Mouse (Mus musculus) telencephalon, adult 2 months (tissue): ENCODE measurements around the gene Nrsn2.

ENCODE experiments used
- DNase-seq: peaks from one replicate; pipeline ENCODE4 v3.0.0-alpha.2; 2011; ENCODE audit warnings: low read depth, low spot score

Gene Nrsn2

DNA sequence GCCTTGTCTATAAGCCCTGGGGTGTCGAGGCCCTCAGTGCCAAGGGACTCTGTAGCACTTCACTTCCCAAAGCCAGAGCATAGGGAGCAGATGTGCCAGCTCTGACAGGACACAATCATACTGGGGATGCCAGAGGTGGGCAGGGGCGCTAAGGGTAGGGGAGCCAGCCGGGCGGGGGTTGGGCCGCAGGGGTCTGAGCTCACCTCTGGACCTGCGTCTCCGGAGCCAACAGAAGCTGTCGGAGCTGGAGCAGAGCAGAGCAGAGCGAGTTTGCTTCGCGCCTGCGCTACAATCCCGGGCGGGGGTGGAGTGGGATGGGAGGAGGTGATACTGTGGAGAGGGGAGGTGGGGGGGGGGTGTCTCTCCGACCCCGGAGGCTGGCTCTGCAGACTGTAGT, at the start of gene Nrsn2:
Gene Nrsn2 (minus strand): TSS at position 294 of the 397 bp plus-strand sequence.
- peak; percentile 34 for DNase-seq

DNA sequence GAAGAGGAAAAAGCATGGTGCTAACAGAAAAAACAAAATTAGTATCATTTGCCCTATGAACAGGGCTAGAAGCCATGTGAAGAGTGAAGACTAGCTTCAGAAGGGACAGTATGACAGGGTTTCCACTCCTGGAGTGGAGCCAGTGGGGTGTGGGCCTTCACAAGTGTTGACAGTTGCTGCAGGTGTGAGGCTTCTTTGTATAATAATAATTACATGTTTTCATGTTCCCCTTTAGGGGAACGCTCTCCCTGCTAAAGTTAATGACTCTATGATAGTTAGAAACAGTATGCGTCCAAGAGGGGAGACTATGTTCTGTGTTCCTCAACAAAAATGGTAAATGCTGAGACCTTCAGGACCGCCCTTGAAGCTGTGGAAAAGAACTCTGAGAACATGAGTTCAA, 39.3 kb upstream of the Nrsn2 start:
- no peak for DNase-seq

- no peak for DNase-seq
Measured at GRCm38 (mm10) chr2:152415287-152415686, 38.8 kb upstream of the Nrsn2 start, which contains the start of gene 6820408C15Rik. Gene 6820408C15Rik (plus strand): TSS chr2:152415587.

DNA sequence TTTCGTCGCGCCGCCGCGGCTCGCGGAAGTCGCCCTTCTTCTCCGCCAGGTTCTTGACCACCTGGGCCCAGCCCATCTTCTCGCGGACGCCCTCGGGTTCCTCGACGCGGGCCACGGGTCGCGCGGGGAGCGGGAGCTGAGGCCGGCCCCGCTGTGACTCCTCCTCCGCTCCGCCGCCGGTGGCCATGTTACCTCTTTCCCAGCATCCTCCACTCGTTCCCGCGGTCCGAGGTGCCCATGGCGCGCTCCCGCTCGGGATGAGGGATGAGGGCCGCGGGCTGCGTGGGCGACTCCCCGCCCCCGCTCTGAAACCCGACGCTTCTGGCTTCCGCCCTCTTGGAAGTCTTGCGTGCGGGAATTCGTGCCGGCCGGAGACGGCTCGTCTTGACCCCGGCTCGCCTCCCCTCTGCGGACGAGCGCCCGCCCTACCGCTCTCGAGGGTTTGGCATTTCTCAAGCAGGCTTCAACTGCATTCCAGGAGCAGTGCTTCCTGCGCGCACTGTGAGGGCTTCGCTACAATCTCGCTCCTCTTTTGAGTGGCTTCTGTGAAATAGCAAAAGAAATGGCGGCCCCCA, 38.2 kb upstream of the Nrsn2 start, which contains the start of gene Zcchc3:
Gene Zcchc3 (minus strand): TSS at position 437 of the 575 bp plus-strand sequence.
- no peak for DNase-seq

GRCm38 (mm10) chr2:152413765-152414584, 37.5 kb upstream of the Nrsn2 start:
- DNase-seq = no peak

GRCm38 (mm10) chr2:152413158-152413764, 36.8 kb upstream of the Nrsn2 start:
- no peak for DNase-seq

DNA sequence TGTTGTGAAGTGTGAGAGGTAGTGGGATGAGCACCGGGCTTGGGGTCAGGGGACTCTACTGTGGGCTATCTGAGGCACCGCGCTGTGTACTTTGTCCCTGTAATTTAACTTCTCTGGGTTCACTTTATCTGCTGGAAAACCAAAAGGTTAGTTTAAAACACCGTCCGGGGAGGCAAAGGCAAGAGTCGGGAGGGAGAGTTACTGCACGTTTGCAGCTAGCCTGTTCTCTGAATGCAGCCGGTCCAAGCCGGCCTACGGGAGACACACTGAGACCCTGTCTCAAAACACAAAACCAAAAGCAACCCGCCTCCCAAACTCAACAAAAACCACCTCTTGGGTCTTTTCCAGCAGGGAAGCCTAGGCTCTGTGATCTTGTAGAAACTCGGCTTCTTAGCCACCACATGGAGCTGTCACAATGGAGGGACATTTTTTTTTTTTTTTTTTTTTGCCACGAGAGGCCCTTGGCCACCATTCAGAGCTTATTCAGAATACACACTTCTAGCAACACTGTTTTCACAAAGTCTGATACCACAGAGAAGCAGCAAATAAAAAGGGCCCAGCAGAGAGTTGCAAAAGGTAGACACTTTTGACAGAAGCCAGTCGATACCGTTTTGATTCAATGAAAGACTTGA, 36.2 kb upstream of the Nrsn2 start:
- DNase-seq = no peak

DNA sequence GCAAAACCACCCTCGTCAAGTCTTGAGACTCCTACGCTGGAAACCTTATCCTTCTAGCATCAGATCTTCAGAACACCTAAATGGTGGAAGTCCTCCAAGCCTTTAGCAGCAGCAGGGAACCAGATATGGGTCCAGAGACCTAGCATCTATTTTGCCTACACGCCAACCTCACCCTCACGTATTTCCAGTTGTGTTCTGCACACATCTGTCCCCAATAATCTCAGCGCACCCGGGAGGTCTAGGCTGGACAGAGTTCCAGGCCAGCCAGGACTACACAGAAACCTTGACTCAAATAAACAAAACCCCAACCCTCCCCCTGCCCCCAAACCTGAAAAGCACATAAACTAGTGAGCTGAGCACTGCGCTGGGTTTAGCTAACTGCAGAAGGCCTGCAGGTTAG, 35.0 kb upstream of the Nrsn2 start:
- DNase-seq = no peak

- no peak for DNase-seq
Measured at GRCm38 (mm10) chr2:152410971-152411371, 34.5 kb upstream of the Nrsn2 start.

- no peak for DNase-seq
Measured at GRCm38 (mm10) chr2:152409781-152410180, 33.3 kb upstream of the Nrsn2 start.

- DNase-seq = peak; percentile 94
Measured at GRCm38 (mm10) chr2:152406126-152406525, 29.7 kb upstream of the Nrsn2 start.

DNA sequence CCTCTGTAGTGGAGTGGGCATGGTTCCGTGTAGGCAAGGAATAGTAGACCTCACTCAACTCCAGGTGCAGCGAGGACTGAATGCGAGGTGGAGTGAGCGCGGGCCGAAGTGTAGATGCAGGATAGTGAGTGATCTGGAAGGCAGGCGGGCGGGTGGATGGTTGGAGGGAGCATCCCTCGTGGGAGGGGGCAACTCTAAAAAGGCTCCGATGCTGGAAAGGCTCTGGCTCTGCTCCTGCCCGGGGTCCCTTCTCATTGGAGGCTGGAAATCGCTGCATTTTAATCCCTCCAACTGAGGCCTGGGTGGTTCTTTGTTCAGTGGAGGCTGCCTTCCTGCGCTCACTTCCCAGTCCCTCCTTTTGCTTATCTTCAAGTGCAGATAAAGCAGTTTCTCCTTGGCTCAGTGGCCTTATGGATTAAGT, 22.7 kb upstream of the Nrsn2 start:
- no peak for DNase-seq

DNA sequence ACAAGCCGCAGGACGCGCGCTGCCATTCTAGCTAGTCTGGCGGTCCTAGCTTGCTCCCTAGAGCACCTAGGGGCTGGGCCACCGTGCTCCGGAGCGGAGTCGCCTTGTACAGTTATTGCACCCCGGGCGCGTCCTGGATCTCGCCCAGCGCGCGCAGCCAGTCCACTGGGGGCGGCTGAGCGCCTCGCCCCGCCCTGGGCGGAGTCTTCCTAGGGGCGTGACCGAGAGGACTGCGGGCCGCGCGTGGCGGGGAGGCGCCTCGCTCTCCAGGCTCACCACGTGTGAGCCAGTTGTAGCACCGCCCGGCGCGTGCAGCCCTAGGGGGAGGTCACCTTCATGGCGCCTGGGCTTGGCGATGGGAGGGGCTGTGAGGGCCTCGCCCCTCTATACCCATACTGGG, 22.3 kb upstream of the Nrsn2 start:
- peak; percentile 81 for DNase-seq

DNA sequence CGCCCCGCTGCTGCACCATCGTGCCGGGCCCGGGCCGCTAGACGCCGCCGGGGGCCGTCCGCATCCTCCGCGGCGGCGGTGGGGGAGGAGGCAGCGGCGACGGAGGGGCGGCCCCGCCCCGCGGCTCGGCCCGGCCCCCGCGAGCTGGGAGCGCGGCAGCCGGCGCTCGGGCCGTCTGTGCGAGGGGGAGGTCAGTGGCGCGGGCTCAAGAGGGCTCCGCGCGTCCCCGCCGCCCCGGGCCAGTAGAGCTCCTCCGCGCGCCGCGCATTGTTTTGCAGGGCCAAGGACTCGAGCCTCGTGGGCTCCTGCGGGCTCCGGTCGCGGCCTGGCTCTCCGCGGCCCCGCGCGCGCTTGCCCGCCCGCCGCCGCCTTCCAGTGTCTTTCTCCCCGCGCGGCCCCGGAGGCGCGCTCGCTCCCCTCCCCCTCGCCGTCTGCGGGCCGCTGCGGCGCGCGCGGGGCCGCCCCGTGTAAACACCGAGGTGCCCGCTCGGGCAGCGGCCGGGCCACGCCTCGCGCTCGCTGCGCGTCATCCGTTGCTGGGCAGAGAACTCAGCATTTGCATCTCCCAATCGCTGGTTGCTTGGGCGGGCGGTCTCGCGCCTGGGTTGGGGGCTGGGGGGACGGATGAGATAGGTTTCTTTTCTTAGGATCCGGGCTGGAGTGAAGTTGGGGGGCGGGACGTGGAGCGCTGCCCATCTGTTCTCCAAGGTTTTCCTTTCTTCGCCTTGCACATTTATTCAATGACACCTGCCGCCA, 21.4 kb upstream of the Nrsn2 start, which contains the start of gene Sox12:
Gene Sox12 (minus strand): TSS at position 384 of the 756 bp plus-strand sequence.
- DNase-seq = peak; percentile 87

- DNase-seq = no peak
Measured at GRCm38 (mm10) chr2:152397004-152397589, 20.7 kb upstream of the Nrsn2 start.

DNA sequence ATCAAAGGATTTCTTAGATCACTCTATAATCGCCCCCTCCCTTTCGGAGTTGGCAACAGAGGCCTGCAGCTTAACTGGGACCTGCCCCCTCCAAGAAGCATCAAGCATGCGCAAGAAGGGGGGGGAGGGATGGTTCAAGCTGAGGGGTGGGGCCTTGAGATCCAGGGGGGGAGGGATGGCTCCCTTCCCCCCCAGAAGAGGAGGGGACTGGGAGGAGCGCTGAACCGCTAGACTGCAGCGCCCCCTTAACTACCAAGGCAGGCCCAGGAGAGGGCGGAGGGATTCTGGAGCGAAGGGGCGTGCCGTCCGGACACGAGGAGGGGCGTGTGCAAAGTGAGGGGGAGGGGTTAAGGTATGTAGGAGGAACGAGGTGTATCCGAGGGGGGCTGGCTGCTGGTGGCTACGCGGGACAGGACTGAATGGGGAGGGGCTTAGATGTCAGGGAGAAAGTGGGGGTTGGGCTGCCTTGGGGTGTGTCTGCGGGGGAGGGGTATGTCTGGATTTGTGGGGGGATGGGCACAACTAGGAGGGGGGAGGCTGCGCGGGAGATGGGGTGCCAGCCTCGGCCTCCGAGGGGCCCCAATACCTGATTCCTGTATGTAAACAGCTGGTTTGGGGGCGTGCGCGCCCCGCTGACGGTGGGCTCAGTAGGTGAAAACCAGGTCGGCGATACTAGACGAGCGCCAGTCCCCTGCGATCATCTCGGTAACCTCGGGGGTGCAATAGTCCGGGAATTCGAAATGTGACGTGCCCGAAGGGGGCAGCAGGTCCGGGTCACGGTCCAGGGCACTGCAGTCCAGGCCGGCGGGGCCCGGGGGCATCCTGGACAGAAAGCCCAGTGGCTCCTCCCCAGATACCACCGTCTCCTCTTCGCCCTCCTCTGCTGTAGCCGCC, 19.9 kb upstream of the Nrsn2 start:
- DNase-seq = peak; percentile 98

GRCm38 (mm10) chr2:152395271-152395920, 19.0 kb upstream of the Nrsn2 start:
- no peak for DNase-seq

DNA sequence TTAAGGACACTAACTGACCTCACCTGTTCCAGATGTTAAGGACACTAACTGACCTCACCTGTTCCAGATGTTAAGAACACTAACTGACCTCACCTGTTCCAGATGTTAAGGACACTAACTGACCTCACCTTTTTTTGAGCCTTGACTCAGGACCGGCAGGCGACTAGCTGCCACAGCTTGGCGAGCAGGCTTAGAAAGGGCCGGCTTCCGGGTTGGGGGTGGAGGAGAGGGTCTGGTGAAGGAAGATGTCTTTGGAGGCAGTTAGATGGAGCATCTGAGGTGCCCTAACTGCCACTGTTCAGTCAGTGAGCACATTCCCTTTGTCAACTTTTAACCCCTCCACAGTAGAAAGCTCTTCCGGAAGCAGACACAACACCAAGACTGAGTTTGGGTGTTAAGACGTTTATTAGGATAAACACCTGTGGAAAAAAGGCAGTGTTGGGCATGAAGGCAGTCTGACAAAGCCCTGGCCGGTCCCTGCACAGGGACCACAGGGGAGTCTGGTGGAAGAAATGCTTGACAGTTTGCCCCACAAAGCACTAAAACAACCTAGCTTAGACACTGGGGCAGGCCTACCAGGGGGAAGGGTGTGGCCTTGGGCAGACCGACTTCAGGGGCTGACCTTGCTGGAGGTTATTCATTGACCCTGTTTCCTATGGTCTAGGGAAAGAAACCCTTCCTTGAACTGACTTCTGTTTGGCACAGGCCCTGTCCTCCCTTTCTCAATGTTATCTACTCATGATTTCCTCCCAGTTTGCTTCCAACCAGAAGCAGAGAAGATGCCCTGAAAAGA, 17.0 kb upstream of the Nrsn2 start:
- no peak for DNase-seq

DNA sequence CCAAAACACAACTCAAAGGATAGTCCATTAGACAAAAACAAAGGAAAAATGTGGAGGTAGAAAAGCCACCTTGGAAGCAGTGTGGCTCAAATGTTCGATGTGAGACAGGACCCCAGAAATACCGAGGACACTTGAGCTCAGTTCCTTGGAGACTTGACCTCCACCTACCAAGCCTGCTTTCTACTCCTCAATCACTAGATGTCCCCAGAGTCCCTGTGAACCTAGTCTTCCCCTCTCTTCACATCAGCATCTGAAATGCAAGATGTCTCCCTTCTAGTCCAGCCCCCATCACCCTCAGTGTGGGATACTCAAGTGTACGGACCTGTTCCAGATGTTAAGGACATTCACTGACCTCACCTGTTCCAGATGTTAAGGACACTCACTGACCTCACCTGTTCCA, 16.3 kb upstream of the Nrsn2 start:
- DNase-seq = no peak
